Mouse (Mus musculus): ENCODE measurements around the gene Rhob.
"Not testable (repeated sequence)": the region's sequence is repeated elsewhere in the genome, so short reads cannot be mapped to it uniquely, and the experiment has no call there.

The Rhob gene

DNA sequence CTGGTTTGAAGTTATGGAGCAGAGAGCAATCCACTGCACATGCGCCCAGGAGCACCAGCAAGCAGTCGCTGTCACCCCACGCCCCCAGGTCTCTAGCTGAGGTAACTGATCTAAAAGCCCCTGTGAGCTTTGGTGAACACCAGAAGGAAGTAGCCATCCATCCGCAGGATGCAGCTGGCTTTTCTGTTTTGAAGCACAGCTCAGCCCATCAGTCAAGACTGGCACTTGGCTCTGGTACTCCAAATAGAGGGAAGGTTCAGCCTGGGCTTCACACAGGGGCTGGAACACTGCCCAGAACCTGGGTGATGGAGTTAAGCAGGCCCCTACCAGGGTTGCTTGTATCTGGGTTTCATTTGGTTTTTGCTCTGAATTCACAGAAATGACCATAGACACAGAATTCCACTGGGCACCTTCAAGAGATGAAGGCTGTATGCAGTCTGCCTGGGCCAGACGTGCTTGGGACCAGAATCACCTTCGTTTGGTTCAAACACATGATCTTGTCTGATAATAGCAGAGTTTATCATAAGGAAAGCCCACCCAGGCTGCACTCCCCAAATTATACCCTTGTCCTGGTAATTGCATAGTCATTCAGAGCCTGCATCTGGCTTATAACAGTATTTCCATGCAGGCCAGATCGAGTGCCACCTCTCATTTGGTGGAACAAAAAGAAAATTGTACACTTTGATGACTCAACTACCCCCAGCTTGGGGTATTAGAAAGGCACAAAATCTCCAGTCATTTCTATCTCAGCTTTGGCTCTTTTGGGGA lies 27.0 kb downstream of the Rhob start:
- DNase-seq (ENCODE audit: low spot score), result no peak

DNA sequence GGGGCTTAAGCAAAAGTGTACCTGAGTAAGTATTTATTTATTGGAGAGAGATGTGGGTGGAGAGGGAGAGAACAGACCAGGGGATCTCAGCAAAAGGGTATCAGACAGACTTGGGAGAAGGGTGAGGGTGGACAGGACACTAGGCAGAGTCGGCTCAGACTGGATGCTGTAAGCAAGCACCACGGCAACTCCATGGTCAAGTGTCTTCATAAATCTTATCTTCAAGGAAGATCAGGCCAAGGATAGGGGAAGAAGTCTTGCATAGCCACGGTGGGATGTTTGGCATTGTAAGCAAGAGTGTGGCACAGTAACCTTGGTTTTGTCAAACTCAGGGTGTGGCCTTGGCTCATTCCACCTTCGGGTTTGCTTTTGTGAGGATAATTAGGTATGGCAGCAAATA lies 27.8 kb downstream of the Rhob start:
- no peak for DNase-seq (ENCODE audit: low spot score)

DNA sequence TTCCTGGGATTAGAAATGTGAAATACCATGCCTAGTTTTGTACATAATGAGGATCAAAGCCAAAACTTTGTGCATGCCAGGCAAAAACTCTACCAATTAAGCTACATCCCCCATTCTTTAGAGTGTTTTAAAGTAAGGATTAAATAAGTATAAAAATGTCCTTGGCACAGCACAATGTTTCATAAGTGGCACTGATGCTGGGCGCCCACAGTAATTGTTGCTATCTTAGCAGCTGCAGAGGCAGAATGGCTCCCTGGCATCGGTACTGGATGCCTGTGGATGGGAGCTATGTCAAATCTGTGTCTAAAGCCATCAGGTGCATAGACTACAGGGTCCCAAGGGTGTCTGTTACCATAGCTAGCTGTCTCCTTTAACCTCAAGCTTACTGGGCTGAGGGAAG lies 28.8 kb downstream of the Rhob start:
- DNase-seq (ENCODE audit: low spot score), result peak; percentile 61

DNA sequence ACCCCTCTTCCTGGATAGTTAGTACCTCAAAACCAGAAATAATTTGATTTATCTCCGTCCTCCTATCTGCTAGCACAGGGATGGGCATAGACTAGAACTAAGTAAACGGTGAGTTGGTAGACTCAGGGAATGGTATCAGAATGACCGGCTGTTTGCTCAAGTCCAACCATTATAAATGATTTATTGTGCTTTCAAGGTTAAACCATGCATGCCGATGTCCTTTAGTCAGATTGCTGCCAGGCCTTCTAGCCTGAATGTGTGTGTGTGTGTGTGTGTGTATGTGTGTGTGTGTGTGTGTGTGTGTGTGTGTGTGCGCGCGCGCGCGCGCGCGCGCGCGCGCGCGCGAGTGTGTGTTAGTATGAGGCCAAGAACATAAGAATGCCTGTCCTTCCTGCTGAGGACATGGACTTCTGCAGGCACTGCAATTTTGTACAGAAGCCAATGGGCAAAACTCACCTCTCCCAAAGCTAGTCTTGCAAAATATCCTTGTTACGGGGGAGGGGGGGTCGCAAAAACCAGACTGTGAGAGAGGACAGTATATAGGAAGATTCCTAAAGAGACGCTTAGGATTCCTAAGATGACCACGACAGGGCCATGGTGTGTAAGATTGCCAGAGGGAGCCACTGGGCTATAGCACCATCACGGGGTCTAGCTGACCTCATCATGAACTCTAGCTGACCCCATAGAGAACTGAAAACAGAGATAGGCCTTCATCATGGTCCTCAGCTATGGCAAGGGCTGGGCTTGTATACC lies 29.9 kb downstream of the Rhob start:
- no peak for DNase-seq (ENCODE audit: low spot score)

DNA sequence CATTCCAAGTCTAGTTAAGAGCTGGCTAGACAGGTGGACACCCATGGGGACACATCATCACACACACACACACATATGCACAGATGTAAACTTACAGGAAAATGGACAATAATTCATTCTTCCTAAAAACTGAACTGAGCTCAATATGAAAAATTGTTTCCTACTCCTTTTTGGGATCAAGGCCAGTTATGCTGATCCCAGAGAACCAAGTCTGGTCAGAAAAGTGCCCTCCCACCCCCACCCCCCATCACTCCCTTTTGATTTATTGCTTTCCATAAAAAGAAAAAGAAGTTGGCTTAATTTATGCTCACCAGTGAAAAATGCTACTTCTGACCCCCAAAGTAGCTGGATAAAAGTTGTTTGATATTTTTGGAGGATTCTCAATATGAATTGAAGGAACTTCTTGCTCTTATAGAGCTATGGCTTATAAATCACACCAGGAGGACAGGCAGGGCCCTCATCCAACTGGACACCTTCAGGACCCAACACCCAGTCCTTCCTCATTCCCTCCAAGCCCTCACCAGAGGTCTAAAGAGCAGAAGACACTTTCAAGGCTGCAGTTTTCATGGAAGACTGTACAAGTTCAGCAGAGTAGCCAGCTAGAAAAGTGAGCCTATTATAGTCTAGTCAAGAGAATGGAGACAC lies 31.5 kb downstream of the Rhob start:
- DNase-seq (ENCODE audit: low spot score), result no peak

DNA sequence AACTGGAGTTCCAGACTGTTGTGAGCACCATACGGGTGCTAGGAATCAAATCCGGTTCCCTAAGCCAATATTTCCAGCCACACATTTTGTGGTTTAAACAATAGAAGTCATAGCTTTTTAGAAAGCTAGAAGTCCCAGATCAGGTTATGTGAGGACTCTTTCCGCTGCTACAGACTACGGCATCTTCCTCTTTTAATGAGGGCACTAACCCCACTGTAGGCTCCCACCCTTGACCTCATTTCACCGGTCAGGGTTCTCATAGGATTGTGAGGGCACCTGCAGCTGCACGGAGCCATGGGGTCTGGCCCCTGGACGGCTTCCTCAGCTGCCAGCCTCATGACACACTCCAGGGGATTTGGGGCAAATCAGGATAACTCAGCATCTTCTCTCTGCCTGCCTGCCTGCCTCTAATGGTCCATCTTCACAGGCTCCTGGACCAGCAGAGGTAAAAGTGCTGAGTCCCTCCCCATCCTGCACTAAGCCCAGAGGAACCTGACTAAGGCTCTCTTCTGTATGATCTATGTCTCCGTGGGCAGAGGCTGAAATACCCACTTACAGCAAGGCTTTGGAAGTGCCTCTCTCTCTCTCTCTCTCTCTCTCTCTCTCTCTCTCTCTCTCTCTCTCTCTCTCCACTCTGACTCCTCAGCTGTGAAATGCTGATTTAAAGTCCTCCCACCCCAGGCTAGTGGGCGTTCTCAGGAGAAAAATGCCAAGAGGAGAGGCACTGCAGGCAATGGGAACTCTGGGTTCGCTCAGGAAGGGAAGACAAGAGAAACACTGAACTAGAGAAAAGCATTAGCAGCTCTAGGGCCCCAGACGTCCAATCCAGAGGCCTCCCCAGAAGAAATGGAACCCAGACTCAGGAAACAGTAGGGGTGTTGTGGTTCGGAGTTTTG lies 32.5 kb downstream of the Rhob start:
- DNase-seq (ENCODE audit: low spot score), result peak; percentile 59

DNA sequence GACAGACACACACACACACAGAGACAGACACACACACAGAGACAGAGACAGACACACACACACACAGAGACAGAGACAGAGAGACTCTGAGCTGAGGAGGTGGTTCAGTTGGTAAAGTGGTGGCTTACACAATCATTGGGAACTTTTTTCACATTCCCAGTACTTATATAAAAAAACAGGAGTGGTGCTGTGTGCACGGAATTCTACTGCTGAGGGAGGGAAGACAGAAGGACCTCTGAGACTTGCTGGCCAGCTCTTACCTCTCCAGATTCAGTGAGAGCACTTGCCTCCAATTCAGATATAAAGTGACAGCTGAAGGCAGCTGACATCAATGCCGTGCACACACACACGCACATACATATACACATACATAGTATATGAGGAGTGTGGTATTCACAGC lies 34.1 kb downstream of the Rhob start:
- DNase-seq (ENCODE audit: low spot score), result no peak

DNA sequence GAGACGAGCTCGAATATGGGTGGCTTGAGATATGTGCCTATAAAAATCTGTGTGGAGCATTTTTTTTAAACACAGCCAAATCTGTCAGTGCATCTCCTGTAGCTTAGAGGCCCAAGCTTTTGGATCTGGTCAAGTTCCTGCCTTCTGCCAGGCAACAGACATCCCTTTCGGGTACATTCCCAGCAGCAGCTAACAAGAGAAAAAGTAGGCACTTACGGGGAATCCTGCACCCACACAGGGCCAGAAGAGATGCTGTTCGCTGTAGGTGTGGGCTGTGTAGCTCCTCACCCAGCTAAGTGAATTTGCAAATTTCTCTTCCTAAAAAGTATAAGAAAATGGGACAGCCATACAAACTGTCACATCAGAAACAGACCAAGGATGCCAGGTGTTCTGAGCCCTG lies 34.8 kb downstream of the Rhob start:
- DNase-seq (ENCODE audit: low spot score), result no peak

DNA sequence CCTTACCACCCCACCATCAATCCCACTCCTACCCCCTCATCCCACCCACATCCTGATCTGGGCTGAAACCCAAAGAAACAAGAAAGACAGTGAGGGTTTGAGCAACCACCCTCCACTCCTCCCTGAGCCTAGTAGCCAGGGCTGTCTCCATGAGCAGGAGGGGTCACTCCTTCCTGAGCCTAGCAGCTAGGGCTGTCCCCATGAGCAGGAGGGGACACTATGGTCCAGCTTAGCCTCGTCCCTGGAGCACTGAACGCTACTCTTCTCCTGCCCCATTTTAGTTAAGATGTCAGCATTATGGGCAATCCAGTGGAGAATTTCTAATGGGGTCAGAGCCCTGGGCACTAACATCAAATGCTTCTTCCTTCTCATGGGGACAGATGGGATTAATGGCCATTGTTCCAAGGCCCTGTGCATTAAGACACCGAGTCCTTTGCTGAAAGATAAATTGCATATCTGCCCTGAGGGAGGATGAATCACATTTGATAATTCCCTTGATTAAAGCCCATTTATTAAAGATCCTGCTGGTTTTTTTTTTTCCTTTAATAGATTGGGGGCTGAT lies 36.1 kb downstream of the Rhob start:
- no peak for DNase-seq (ENCODE audit: low spot score)

DNA sequence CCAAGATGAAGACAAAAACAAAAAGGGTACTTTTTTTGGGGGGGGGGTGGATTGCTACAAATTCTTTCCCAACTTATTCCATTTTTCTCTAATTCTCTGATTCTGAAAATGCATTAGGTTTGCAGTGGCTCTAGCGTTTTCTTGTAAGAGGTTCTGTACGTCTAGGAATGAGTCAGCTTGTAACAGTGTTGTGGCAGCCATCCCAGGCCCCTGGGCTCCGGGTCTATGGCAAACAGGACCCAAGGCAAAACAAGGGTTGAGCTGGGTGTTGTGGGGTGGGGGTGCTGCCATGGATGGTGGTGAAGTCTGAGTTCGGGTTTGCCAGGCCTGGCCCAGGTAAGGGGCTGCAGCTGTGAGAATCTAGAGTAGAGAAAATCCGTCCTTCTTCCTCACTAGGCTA lies 37.3 kb downstream of the Rhob start:
- DNase-seq (ENCODE audit: low spot score), result no peak

DNA sequence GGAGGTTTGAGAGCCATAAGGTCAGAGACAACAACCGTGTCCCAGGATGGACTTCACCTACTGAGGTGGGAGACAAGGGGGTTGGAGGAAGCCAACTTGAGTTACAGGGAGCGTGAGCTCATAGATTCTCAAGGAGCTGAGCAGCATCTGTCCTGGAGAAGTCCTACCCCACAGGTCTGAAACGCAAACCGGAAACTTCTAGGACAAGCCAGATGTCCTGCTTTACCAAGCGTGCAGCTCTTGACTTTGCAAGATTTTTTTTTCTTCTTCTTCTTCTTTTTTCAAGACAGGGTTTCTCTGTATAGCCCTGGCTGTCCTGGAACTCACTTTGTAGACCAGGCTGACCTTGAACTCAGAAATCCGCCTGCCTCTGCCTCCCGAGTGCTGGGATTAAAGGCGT lies 38.2 kb downstream of the Rhob start:
- not testable (repeated sequence) for DNase-seq (ENCODE audit: low spot score)

DNA sequence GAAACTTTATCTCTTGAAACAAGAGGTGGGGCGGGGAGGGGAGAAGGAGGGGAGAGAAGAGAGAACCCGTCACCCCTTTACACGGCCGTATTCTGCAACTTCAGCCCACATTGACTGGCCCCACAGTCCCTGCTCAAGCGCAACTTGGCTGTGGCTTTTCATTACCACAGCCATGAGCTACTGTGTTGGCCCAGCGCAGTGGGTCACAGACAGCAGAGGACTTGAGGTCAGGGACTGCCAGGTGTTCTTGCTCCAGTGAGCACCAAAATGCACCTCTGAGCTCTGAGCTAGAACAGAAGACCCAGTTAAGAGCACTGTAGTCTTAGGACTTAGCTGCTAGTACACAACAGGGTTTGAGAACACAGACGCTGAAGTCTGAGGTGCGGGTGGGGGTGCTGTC lies 41.4 kb downstream of the Rhob start:
- no peak for DNase-seq (ENCODE audit: low spot score)

DNA sequence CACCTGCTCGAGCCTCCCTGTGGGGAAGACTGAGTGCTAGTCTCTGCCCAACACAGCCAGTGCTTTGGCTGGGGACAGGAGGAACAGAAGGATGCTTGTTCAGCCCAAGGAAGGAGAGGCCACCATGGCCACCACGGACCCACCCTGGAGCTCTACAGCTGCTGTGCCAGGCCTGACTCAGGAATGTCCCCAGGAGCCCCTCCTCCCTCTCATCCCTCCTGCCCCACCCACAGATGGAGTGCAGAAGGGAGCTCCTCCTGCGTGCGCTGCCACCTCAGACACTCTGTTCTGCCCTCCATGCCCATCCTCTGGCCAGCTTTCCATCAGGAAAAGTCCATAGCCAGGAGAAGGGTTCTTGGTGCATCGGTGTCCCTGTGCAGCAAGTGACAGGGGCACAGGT lies 42.8 kb downstream of the Rhob start:
- DNase-seq (ENCODE audit: low spot score), result no peak

DNA sequence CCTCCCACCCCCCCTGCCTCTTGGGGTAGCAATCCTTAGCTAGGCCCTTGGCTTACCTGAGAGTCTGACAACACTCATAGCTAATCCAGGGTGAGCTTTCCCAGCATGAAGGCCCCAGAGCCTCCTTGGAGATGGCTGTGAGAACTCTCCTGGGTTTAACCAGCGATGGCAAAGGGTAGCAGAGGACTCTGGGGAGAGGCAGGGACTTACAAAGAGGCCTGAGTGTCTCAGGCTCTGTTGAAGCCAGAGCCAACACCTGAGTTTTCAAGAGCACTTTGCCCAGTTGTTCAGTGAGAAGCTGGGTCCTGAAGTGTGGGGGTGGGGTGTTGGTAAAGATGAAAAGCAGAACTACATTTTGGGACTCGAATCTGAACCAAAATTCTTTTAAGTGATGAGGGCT lies 44.8 kb downstream of the Rhob start:
- DNase-seq (ENCODE audit: low spot score), result no peak

DNA sequence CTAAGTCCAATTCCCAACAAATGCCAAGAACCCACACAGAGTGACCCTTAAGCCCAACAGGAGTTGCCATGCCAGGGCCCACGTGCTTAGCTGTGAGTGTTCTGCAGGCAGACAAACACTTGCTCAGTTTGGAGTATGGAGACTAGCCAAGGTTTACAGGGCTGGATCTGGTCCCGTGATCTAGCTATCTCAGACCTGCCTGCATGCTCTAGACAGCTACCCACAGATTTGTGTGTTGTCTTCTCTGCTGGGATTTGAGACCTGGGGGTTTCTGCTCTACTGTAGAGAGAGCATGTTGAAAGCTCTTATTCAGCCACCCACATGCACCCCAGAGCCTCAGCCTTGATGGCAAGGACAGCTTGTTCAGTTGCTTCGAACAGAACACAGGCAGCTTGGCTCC lies 45.3 kb downstream of the Rhob start:
- peak; percentile 62 for DNase-seq (ENCODE audit: low spot score)

DNA sequence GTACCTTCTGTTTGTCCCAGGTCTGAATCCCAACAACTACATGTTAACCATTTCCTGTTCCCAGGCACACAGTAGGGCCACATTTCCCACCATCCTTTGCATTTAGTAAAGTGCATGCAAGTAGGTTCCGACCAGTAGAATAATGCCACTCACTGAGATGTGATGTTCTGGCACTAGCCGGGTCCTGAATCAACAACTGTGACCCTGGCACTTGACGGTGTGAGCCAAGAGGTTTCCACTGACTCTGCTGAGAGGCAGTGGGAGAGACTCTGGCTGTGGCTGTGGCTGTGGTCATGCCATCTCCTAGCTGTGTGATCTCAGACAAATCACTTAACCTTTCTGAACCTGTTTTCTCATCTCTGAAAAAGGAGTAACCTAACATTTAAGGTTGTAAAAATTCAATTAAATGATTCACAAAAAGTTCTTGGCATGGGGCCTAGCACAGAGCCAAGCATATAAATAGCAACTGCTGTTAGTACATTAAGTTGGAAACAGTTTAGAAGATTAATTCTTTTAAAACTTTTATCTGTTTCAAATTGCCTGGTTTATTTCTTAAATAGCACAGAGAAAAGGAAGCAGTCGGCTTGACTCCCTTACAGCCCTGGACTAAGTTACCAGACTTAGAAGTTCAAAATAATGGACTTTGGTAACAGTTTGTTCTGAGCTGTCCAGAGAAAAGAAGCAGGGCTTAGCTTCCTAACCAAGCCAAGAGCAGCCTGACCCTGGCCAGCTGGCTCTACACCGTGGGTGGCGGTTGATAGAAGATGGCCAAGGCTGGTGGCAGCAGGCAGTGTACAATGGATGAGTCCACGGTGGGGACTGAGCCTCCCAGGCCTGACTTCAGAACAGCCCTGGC lies 46.8 kb downstream of the Rhob start:
- no peak for DNase-seq (ENCODE audit: low spot score)

DNA sequence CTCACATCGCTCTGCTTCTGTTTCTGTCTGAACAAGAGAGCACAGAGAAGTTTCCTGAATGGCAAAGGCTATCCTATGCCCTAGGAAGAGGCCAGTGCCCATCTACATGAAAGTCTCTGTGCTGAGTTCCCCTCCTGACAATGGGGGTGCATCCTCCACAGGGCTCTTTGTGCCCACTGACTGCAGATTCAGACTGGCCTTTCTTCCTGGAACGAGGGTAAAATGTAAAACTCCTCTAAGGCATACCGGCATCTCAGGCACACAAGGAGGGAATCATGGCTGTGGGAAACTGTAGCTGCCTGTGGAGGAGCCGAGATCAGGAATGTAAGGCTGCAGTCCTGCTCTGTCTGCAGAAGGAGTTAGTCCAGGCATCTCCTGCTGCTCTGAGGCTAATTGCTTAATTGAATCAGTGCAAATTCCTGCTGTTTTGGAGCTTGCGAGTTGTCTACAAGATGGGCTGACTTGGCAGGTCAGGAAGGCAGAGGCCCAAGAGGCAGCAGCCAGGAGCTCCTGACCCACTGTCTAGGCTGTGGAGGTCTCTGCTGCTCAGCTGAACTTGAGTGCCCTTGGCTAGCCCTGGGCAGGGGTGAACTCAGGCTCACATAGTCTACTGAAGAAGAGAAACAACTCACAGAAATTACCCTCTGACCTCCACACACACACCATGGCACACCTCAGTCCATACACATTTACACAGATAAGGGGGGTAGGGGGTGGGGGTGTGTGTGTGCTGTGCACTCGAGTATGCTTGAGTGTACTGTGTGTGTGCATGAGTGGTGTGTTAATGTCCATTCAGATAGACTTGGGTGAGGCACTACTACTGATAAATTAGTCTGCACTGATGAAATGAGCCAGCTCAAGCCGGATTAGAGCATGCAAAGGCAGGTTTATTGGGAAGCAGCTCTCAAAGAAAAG lies 48.0 kb downstream of the Rhob start:
- DNase-seq (ENCODE audit: low spot score), result no peak

DNA sequence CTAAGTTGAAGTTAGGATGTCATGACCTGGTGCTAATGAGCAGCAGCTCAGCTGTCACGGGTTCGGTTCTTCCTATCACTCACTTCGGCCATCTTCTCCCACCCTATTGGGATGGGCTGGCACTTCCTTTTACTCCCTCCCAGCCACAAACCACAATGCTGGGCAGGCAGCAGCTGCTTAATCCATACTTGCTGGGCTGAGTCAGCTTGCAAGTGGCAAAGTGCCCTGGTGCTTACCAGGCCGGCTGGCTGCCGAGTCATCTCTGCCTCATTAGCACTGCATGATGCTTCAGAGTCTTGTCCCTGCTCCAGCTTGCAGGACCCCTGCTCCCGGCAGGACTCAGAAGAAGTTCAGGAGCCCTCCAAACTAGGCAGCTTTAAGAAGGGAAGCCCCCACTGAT lies 49.2 kb downstream of the Rhob start:
- DNase-seq (ENCODE audit: low spot score), result peak; percentile 67

DNA sequence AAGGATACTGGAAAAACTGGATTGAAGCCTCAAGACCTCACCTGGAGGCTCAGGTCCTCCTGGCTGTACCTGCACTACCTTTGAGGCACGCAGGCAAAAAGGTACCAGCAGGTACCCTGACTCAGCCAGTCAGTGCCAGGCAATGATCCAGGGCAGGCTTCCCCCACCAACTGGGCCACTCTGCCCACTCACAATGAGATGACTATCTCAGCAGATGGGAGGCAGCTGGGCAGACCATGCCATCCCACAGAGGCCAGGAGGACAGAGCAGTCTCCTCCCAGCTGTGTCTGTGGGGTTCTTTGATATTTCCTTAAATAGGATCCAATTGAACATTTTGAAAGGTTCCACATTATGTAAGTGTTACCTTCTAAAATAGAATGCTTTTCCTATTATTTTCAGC lies 49.8 kb downstream of the Rhob start:
- no peak for DNase-seq (ENCODE audit: low spot score)

Data from left cerebral cortex, adult 11 months (tissue).